Mouse (Mus musculus) retina, embryonic 14.5 days (tissue): ENCODE data around the gene Scn5a.

ENCODE experiments used
- DNase-seq: peaks from one replicate; pipeline ENCODE4 v3.0.0-alpha.2; 2015; ENCODE audit warnings: low spot score

Scn5a gene

DNA sequence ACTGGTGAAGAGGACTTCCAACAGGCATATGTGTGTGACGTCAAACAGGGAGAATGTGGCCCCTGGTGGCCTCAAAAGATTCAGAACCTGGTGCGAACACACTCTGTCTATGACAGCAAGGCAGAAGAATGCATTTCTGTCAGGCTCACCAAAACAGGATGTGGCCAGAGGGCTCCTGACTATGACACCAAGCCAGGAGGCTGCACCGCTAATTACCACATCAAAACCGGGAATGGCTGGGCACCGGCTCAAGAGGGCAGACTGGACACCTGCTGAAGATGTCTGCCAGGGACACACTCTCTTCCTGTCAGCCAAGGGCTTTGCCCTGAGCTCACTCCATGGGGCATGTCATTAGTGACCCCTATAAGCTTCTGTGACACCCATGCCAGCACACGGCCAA, 15.2 kb downstream of the Scn5a start:
- DNase-seq, result no peak

DNA sequence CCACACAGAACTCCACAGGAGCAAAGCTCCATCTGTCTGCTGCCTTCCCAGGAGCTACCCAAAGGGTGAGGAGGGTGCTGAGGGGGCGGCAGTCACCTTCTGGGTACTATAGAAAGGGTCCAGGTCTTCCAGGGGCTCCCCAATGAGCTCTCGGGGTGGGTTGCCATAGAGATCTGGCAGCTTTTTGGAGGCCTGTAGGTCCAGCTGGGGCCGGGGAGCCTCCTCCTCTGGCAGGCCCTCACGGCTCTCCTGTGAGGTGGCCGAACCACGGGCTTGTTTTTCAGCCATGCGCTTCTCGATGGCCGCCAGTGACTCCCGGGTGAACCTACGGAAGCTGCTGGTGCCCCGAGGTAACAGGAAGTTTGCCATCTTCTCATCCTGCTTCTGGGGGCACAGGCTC, 16.6 kb downstream of the Scn5a start:
- DNase-seq, result no peak

GRCm38 (mm10) chr9:119561746-119562145, 17.1 kb downstream of the Scn5a start:
- DNase-seq, result no peak

GRCm38 (mm10) chr9:119559537-119560276, 19.1 kb downstream of the Scn5a start:
- no peak for DNase-seq

- peak; percentile 79 for DNase-seq
Measured at GRCm38 (mm10) chr9:119558119-119558854, 20.5 kb downstream of the Scn5a start.

DNA sequence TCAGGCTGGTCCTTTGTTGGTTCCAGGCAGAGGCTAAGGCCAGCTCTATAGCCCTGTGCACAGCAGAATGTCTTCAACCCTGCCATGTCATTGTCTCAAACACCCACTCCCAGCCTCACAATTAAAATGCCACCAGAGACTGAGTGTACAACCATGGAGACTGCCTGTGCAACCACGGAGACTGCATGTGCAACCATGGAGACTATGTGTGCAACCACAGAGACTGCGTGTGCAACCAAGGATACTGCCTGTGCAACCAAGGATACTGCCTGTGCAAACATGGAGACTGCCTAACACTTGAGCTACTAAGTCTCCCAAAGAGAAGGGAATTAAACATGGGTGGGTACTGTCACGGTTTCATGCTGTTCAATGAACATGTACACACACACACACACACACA, 22.8 kb downstream of the Scn5a start:
- no peak for DNase-seq

GRCm38 (mm10) chr9:119547528-119547927, 31.3 kb downstream of the Scn5a start:
- peak; percentile 34 for DNase-seq

DNA sequence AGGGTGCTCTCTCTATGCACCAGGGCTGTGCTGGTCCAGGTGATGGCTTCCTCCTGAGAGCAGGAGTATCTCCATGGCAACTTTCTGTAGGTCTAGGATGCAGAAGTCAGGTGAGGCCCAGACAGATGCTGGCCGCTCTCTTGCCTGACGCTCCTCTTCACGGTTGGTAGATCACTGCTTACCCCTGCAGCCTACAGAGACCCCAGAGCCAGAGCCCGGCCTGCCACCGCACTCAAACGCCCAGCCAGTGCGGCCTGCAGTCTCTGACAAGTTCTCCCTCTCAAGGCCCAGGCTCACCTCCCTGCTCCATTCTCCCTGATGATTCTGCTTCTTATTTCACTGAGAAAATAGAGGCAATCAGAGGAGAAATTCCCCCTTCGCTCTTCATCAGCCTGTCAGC, 31.7 kb downstream of the Scn5a start:
- no peak for DNase-seq

GRCm38 (mm10) chr9:119540726-119541125, 38.1 kb downstream of the Scn5a start:
- DNase-seq, result no peak

GRCm38 (mm10) chr9:119537823-119538222, 41.0 kb downstream of the Scn5a start:
- no peak for DNase-seq

GRCm38 (mm10) chr9:119531684-119532417, 47.0 kb downstream of the Scn5a start:
- peak; percentile 50 for DNase-seq

DNA sequence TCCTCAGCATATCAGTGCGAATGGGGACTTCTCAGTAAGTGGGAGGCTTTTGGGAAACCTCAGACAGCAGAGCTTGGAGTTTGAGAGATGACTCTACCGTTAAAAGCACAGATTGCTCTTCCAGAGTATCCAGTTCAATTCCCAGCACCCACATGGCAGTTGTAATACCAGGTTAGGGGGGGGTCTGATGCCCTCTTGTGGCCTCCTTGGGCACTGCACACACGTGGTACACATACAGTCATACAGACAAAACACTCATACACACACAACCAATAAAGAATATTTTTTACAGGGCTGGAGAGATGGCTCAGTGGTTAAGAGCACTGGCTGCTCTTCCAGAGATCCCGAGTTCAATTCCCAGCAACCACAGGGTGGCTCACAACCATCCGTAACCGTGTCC, 54.3 kb downstream of the Scn5a start:
- DNase-seq, result no peak

- DNase-seq, result no peak
Measured at GRCm38 (mm10) chr9:119523301-119523700, 55.5 kb downstream of the Scn5a start.

DNA sequence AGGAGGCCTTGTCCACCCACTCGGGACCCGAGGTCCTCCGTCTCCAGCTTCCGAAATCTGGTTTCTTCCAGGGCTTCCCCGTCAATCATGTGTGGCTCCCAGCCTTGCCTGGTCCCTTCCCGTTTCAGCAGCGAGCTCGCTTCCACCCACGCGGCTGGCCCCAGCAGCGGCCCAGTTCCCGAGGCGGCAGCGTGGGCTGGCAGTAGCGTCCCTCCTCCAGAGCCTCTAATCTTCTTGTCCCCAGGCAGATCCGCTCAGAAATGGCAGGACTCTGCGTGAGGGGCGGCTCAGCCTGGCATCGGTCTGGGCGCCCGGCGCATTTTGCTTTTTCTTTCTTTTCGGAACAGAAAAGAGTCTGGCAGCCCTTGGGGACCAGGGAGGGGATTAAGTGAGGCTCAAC, 59.7 kb downstream of the Scn5a start:
- no peak for DNase-seq

GRCm38 (mm10) chr9:119518177-119518576, 60.6 kb downstream of the Scn5a start:
- DNase-seq, result no peak

GRCm38 (mm10) chr9:119517467-119517866, 61.3 kb downstream of the Scn5a start:
- no peak for DNase-seq

- DNase-seq, result no peak
Measured at GRCm38 (mm10) chr9:119516815-119517214, 62.0 kb downstream of the Scn5a start.

DNA sequence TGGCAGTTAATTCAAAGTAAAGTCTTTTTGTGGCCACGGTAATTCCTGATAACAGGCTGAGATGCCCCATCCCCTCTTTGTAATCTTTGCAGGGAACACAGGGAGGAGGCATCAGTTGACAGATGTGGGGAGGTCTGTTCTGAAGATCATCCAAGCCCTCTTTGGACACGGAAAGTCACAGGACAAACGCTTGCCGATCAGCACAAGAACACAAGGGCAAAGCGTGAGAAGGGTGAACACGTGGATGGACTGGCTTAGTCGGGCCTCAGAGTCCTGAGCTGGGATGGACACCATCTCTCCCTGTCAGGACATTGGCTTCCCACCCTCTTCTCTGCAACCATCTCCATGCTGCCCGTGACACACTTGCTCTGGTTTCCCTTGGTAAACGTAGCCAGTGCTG, 63.4 kb downstream of the Scn5a start:
- no peak for DNase-seq

DNA sequence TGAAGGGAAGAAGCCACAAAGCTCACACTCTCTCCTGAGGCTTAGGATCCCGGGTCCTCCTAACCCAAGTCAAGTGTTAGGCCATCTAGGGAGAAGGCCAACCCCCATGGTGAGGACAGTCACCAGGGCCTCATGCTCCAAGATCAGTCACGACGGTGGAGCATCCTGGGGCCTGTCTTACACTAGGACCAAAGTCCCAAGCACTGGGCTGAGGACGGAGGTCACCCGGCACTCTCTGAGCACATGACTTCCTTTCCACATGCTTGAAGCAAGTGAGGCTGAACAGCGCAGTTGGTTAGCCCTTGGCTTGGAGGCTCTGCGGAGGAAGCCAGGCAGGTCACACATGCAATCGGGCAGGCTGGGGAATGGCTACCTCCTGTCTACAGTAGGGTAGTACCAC, 63.8 kb downstream of the Scn5a start:
- DNase-seq, result no peak

GRCm38 (mm10) chr9:119513816-119514215, 65.0 kb downstream of the Scn5a start:
- DNase-seq, result no peak

DNA sequence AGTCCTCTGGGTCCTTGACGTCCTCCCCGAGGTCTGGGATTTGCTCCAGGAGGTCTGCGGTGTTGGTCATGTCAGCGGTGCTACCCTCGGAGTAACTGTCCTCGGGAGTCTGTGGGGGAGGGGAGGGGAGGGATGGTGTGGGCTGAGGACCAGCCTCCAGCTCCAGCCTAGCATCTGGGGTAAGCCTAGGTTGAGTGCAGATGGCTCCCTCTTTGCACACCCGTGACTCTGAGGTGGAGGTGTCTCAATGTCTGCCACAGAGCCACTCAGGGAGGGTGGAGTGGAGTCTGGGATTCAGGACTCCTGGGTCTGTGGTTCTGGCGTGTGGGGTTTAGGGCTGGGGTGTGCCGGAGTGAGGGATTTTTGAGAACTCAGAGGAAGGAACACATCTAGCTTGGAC, 65.8 kb downstream of the Scn5a start:
- no peak for DNase-seq

- no peak for DNase-seq
Measured at GRCm38 (mm10) chr9:119510902-119511301, 67.9 kb downstream of the Scn5a start.
